Mouse (Mus musculus) E14TG2a.4 (cell line): ENCODE data around the gene Pdhx.

ENCODE experiments used
- CTCF ChIP-seq: conservative IDR thresholded peaks from 2 replicates; pipeline ENCODE4 v1.5.1; 2014; ENCODE audit warnings: low read length
- NANOG ChIP-seq: IDR thresholded peaks from 2 replicates; pipeline ENCODE4 v1.6.1; 2014; ENCODE audit warnings: borderline replicate concordance, low read length, mixed read lengths

DNA sequence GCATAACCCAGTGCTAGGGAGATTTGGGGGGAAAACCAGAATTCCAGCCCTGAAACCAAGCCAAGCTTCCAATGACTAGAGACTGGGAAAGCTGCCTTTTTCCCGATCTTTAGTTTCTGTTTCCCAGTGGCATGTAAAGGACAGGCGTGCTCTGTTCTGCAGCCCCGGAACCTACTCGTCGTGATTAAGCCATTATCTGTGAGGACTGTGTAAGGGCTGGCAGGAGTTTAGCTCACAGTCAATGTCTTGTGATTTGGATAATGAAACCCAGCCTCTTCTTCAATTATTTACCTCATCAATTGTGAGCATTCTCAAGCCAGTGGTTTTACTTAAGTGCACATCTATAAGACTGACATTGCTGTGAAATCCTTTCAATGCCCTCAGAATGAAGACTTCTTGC is 43.9 kb upstream of the Pdhx start:
- no peak for TF ChIP-seq CTCF
- TF ChIP-seq NANOG, result no peak
